Mouse (Mus musculus) ES-E14 (cell line): ENCODE data around the gene Prr15l. TPM values are rescaled to one million over a fixed set of nuclear protein-coding genes. Genes with fewer than 3 reads are reported as not detected.
A peak's percentile ranks its signal among the peaks of the same experiment; 100 is the strongest.

Experiments
- DNase-seq: peaks from one replicate; pipeline ENCODE4 v3.0.0-alpha.2; 2013; ENCODE audit warnings: low read depth, low spot score
- H3K27ac ChIP-seq: 2 replicates; pipeline ENCODE4 v1.5.1; 2012; ENCODE audit warnings: low read depth, mild to moderate bottlenecking, low read length, moderate library complexity, mixed read lengths; ENCODE audit not compliant: poor library complexity, insufficient read depth, severe bottlenecking
- H3K36me3 ChIP-seq: 2 replicates; pipeline ENCODE4 v1.6.1; 2012; ENCODE audit warnings: mild to moderate bottlenecking, low read length, moderate library complexity, mixed read lengths; ENCODE audit not compliant: control insufficient read depth, poor library complexity, insufficient read depth, severe bottlenecking
- H3K4me1 ChIP-seq, 2 experiments: fragments of 150-350 bp in 1 of 2; sonication (generic) in 1 of 2; 2 replicates each; pipeline ENCODE4 v1.6.1; 2012; ENCODE audit warnings: low read length in 2 of 2, mild to moderate bottlenecking in 1 of 2, mixed read lengths in 1 of 2; ENCODE audit not compliant: control insufficient read depth in 2 of 2, insufficient read depth in 2 of 2, poor library complexity in 1 of 2
- H3K4me3 ChIP-seq, 2 experiments: fragments of 150-350 bp in 1 of 2; sonication (generic) in 1 of 2; 2 replicates each; pipeline ENCODE4 v1.5.1; 2012; ENCODE audit warnings: low read length in 2 of 2, low read depth in 1 of 2, mild to moderate bottlenecking in 1 of 2, mixed read lengths in 1 of 2; ENCODE audit not compliant: insufficient read depth in 1 of 2, poor library complexity in 1 of 2, severe bottlenecking in 1 of 2
- H3K9ac ChIP-seq: 2 replicates; pipeline ENCODE4 v1.6.1; 2012; ENCODE audit warnings: low read depth, mild to moderate bottlenecking, low read length, mixed read lengths; ENCODE audit not compliant: poor library complexity, insufficient read depth, severe bottlenecking
- H3K9me3 ChIP-seq: fragments of 150-350 bp; sonication (generic); 2 replicates; pipeline ENCODE4 v1.6.1; 2012; ENCODE audit warnings: low read depth, mild to moderate bottlenecking, low read length; ENCODE audit not compliant: control insufficient read depth, insufficient read depth
- CHD2 ChIP-seq: IDR thresholded peaks from 2 replicates; pipeline ENCODE4 v1.6.1; 2014; ENCODE audit warnings: mild to moderate bottlenecking, low read depth, low read length, inconsistent platforms
- HCFC1 ChIP-seq: IDR thresholded peaks from 2 replicates; pipeline ENCODE4 v1.6.1; 2012; ENCODE audit warnings: low read length, inconsistent platforms, borderline replicate concordance; ENCODE audit not compliant: insufficient read depth
- MAFK ChIP-seq: IDR thresholded peaks from 2 replicates; pipeline ENCODE4 v1.6.1; 2014; ENCODE audit warnings: mild to moderate bottlenecking, low read depth, low read length, inconsistent platforms; ENCODE audit not compliant: insufficient read depth
- ZC3H11A ChIP-seq: IDR thresholded peaks from 2 replicates; pipeline ENCODE4 v1.6.1; 2012; ENCODE audit warnings: low read depth, mild to moderate bottlenecking, inconsistent platforms, low read length, borderline replicate concordance
- ZNF384 ChIP-seq: IDR thresholded peaks from 2 replicates; pipeline ENCODE4 v1.6.1; 2012; ENCODE audit warnings: low read depth, low read length, inconsistent platforms
- in situ Hi-C, 2 experiments: fragments of 600-800 bp; cut with MboI; formaldehyde crosslinking; loops; one replicate each; pipeline ENCODE4 v1.15.1; 2025; ENCODE audit warnings: low sequenced_read_pairs in 2 of 2, inconsistent platforms in 1 of 2; ENCODE audit not compliant: unreplicated experiment in 2 of 2
- total RNA-seq: library from RNA; depleted of rRNA; stranded (reverse); fragments of 300-350 nt; gene quantifications from 2 replicates; pipeline ENCODE4 v1.2.3, GENCODE M21; 2012

Gene Prr15l
- total RNA-seq, 1 experiment, result 0.67 TPM

DNA sequence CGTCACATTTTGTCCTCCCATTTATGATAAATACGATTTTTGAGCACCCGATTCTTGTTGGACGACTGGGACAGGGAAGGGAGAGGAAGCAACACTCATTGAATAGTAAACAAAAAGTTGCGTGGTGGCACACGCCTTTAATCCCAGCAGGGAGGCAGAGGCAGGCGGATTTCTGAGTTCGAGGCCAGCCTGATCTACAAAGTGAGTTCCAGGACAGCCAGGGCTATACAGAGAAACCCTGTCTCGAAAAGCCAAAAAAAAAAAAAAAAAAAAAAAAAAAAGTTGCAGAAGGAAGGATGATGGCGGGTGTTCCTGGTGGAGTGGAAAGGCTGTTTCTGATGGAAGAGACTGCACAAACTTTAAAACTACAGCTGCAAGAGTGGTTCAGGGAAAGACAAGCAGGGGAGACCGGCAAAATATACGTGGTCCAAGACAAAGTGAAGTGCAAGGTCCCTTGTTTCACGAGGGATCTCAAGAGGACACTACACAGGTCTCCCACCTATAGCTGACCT lies 11.0 kb upstream of the Prr15l start:
- TF ChIP-seq ZC3H11A (no peak), ZNF384 (peak; percentile 79), HCFC1 (no peak), MAFK (no peak), CHD2 (no peak)
- peak overlapping the region; percentile 18 to 37; a peak in 3 of 4 replicates for H3K4me3 ChIP-seq
- no peaks in the 10 kb centered on the region for H3K9me3 ChIP-seq
- DNase-seq, result no peak
- peaks cover 0 to 4% of the 10 kb centered on the region in 2 experiments; a peak in 1 of 4 replicates for H3K4me1 ChIP-seq
- no peak overlapping the region for H3K27ac ChIP-seq
- H3K36me3 ChIP-seq, result peaks cover 11% of the 10 kb centered on the region; the same call in 1 of the 2 replicates
- H3K9ac ChIP-seq, result peak overlapping the region; percentile 44; the same call in 1 of the 2 replicates
- in situ Hi-C loops, result no loop called here

DNA sequence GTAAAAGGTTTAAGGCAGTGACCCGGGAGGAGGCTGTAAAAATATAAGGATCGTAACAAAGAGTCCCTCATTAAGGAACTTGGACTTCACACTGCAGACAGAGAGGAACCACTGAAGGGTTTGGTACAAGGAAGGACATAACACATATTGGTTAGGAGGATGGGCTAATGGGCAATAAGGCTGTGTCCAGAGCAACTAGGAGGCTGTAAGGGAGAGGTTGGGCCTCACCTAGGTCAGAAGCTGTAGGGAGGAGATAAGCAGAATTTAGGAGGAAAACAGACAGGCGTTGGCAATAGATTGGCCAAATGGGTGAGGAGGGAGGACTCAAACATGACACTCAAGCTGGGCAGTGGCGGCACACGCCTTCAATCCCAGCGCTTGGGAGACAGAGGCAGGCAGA lies 10.5 kb upstream of the Prr15l start:
- H3K36me3 ChIP-seq, result peaks cover 7% of the 10 kb centered on the region; the same call in 1 of the 2 replicates
- no peak for TF ChIP-seq MAFK
- no peak for TF ChIP-seq CHD2
- TF ChIP-seq ZNF384, result no peak
- no peak for TF ChIP-seq HCFC1
- TF ChIP-seq ZC3H11A, result no peak
- peaks cover 0 to 4% of the 10 kb centered on the region in 2 experiments; a peak in 1 of 4 replicates for H3K4me1 ChIP-seq
- H3K4me3 ChIP-seq, result no peak overlapping the region
- H3K27ac ChIP-seq, result no peak overlapping the region
- H3K9ac ChIP-seq, result no peak overlapping the region
- no peak for DNase-seq
- H3K9me3 ChIP-seq, result no peaks in the 10 kb centered on the region
- in situ Hi-C loops, result no loop called here

- in situ Hi-C loops, result no loop called here
- Histone ChIP-seq H3K27ac (no peak overlapping the region), H3K4me1 (peaks cover 0 to 4% of the 10 kb centered on the region in 2 experiments; a peak in 1 of 4 replicates), H3K9me3 (no peaks in the 10 kb centered on the region), H3K4me3 (no peak overlapping the region), H3K9ac (no peak overlapping the region), H3K36me3 (peaks cover 5% of the 10 kb centered on the region; the same call in 1 of the 2 replicates)
- no peak for TF ChIP-seq CHD2
- TF ChIP-seq MAFK, result no peak
- no peak for TF ChIP-seq ZNF384
- TF ChIP-seq ZC3H11A, result no peak
- DNase-seq, result no peak
Measured at GRCm38 (mm10) chr11:96919003-96919402, 8.9 kb upstream of the Prr15l start.

DNA sequence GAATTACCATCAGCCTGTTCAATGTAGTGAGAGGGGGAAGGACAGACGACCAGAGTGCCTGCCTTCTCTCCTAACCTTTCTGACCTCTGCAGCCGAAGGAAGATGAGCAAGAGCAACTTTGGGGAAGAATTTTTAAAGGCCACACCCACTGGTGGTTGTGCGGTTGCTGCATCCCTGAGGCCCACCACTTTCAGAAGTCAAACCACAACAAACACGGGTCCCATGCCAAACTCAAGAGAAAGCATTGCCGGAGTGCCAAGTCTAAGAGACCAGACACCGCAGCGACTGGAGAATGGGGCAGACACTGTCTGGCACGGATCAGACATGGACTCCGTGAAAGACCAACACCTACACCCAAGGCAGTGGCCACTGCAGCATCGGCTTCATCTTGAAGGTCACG lies 3.0 kb upstream of the Prr15l start:
- in situ Hi-C loops, result no loop called here
- no peak for TF ChIP-seq ZC3H11A
- no peak for TF ChIP-seq CHD2
- no peak for TF ChIP-seq HCFC1
- TF ChIP-seq MAFK, result no peak
- no peak for TF ChIP-seq ZNF384
- no peak for DNase-seq
- no peaks in the 10 kb centered on the region for H3K36me3 ChIP-seq
- H3K9me3 ChIP-seq, result no peaks in the 10 kb centered on the region
- H3K4me1 ChIP-seq, result peaks cover 7 to 9% of the 10 kb centered on the region in 2 experiments
- H3K9ac ChIP-seq, result no peak overlapping the region
- no peak overlapping the region for H3K27ac ChIP-seq
- H3K4me3 ChIP-seq, result no peak overlapping the region
